Comparison of ENCODE assay signal across 8 mouse cellular contexts in genomic region chr4:151302195-151303126, GRCm38 (mm10).
DNase-seq lines count a peak whose midpoint lies in the region; ATAC-seq and TF ChIP-seq lines count a peak whose summit lies in the region.

No protein-coding gene starts in this region.

- ATAC-seq in midbrain, embryonic 11.5 days (ENCODE audit: low FRiP score): peak; percentile 30; the same call in 1 of the 2 replicates

- 52% methylated on average over 11 of the region's 11 CpGs for WGBS in embryonic facial prominence, embryonic 10.5 days
- 61% methylated on average over 11 of the region's 11 CpGs for WGBS in midbrain, embryonic 11.5 days

- no peak overlapping the region for H3K9ac ChIP-seq in ES-Bruce4 (ENCODE audit: low read depth, poor library complexity, severe bottlenecking)
- H3K9ac ChIP-seq in midbrain, embryonic 11.5 days (ENCODE audit: low read length): no peak overlapping the region

- no peak for TF ChIP-seq POLR2A in ES-Bruce4 (IDR thresholded peaks at IDR 0.05; ENCODE audit: insufficient read depth, low read length)
- no peak for TF ChIP-seq POLR2A in testis, adult 2 months (IDR thresholded peaks at IDR 0.05; ENCODE audit: control insufficient read depth, low read depth, low read length)

- no peaks in the 10 kb centered on the region for H3K4me1 ChIP-seq in ES-Bruce4 (ENCODE audit: control insufficient read depth, insufficient read depth, low read length)
- H3K4me1 ChIP-seq in embryonic facial prominence, embryonic 10.5 days: peaks cover 21% of the 10 kb centered on the region
- no peaks in the 10 kb centered on the region for H3K4me1 ChIP-seq in midbrain, embryonic 11.5 days (ENCODE audit: control insufficient read depth, insufficient read depth, low read length)
- H3K4me1 ChIP-seq in testis, adult 2 months (ENCODE audit: control insufficient read depth, insufficient read depth, low read length): peaks cover 5% of the 10 kb centered on the region

- peak; percentile 90 for TF ChIP-seq CTCF in ES-Bruce4 (IDR thresholded peaks at IDR 0.05; ENCODE audit: low read depth, low read length)
- peak; percentile 67; the same call in 1 of the 2 replicates for TF ChIP-seq CTCF in testis, adult 2 months (IDR thresholded peaks at IDR 0.05; ENCODE audit: control insufficient read depth, insufficient read depth, insufficient replicate concordance, low read depth, low read length)

- H3K4me3 ChIP-seq in ES-Bruce4 (ENCODE audit: low read depth, low read length): no peak overlapping the region
- H3K4me3 ChIP-seq in embryonic facial prominence, embryonic 10.5 days: no peak overlapping the region
- no peak overlapping the region for H3K4me3 ChIP-seq in midbrain, embryonic 11.5 days (ENCODE audit: low read depth, low read length)
- H3K4me3 ChIP-seq in testis, adult 2 months (ENCODE audit: control insufficient read depth, low read depth, low read length): no peak overlapping the region

- no peaks in the 10 kb centered on the region for H3K9me3 ChIP-seq in ES-Bruce4 (replicated peaks; ENCODE audit: control insufficient read depth, insufficient read depth, low read length, poor library complexity, severe bottlenecking)
- H3K9me3 ChIP-seq in embryonic facial prominence, embryonic 10.5 days: no peaks in the 10 kb centered on the region
- H3K9me3 ChIP-seq in midbrain, embryonic 11.5 days (ENCODE audit: control insufficient read depth, low read length): no peaks in the 10 kb centered on the region

- intact Hi-C loops in heart, postnatal 14 days (cut with DNase I): loop anchor here (5.0 kb wide), 1 partner anchor 145 kb away; no protein-coding TSS in a partner anchor

- no peaks in the 10 kb centered on the region for H3K27me3 ChIP-seq in ES-Bruce4 (ENCODE audit: control insufficient read depth, insufficient read depth, low read length, poor library complexity, severe bottlenecking)
- peaks cover 20% of the 10 kb centered on the region for H3K27me3 ChIP-seq in embryonic facial prominence, embryonic 10.5 days (replicated peaks; ENCODE audit: low read depth, poor library complexity, severe bottlenecking)
- no peaks in the 10 kb centered on the region; the same call in 1 of the 2 replicates for H3K27me3 ChIP-seq in midbrain, embryonic 11.5 days (ENCODE audit: control insufficient read depth, insufficient read depth, low read length)
- H3K27me3 ChIP-seq in testis, adult 2 months (ENCODE audit: control insufficient read depth, insufficient read depth, low read length): no peaks in the 10 kb centered on the region

- no peak for TF ChIP-seq EP300 in ES-Bruce4 (IDR thresholded peaks at IDR 0.05; ENCODE audit: insufficient read depth, low read depth, low read length)

- no peak overlapping the region for H3K27ac ChIP-seq in ES-Bruce4 (ENCODE audit: insufficient read depth, low read length)
- no peak overlapping the region for H3K27ac ChIP-seq in embryonic facial prominence, embryonic 10.5 days (replicated peaks)
- no peak overlapping the region for H3K27ac ChIP-seq in midbrain, embryonic 11.5 days (ENCODE audit: low read depth, low read length)
- H3K27ac ChIP-seq in testis, adult 2 months (ENCODE audit: control insufficient read depth, insufficient read depth, low read depth, low read length): no peak overlapping the region

- DNase-seq in adrenal gland, adult 2 months: peak; percentile 5
- DNase-seq in adrenal gland, postnatal 4 days (ENCODE audit: low spot score in 2 of 2): no peak
- DNase-seq in embryonic facial prominence, embryonic 10.5 days (ENCODE audit: low spot score): peak; percentile 71
- peak; percentile 8 to 27 for DNase-seq in heart, postnatal 14 days
- peak; percentile 42 to 48 for DNase-seq in layer of hippocampus, postnatal 10 days (ENCODE audit: low spot score in 2 of 2)
- peak; percentile 96 for DNase-seq in midbrain, embryonic 11.5 days (ENCODE audit: low spot score, missing footprints)

- H3K4me2 ChIP-seq in midbrain, embryonic 11.5 days: no peak overlapping the region

- no peaks in the 10 kb centered on the region for H3K36me3 ChIP-seq in ES-Bruce4 (ENCODE audit: control insufficient read depth, insufficient read depth, low read length, poor library complexity, severe bottlenecking)
- no peaks in the 10 kb centered on the region for H3K36me3 ChIP-seq in embryonic facial prominence, embryonic 10.5 days (replicated peaks)
- H3K36me3 ChIP-seq in midbrain, embryonic 11.5 days (ENCODE audit: control insufficient read depth, insufficient read depth, low read length): no peaks in the 10 kb centered on the region
- H3K36me3 ChIP-seq in testis, adult 2 months (ENCODE audit: control insufficient read depth, insufficient read depth, low read length): no peaks in the 10 kb centered on the region

Comparison
In these comparisons a context has a peak if more than half of its experiments do, and no peak if none do; other contexts are left out.
1. DNase-seq: peak in adrenal gland, adult 2 months (single experiment), embryonic facial prominence, embryonic 10.5 days (single experiment), heart, postnatal 14 days (2 of 2), layer of hippocampus, postnatal 10 days (2 of 2) and midbrain, embryonic 11.5 days (single experiment); none in adrenal gland, postnatal 4 days (0 of 2).